Mouse (Mus musculus) kidney, adult 2 months (tissue): ENCODE results near the gene Tbx4. TPM values are rescaled to one million over a fixed set of nuclear protein-coding genes. Genes with fewer than 3 reads are reported as not detected.

Source experiments
- DNase-seq: peaks from one replicate; pipeline ENCODE4 v3.0.0; 2021
- H3K27ac ChIP-seq: fragments of 200-500 bp; 2 replicates; pipeline ENCODE4 v1.5.1; 2012; ENCODE audit warnings: low read depth, low read length, control low read depth, inconsistent platforms; ENCODE audit not compliant: insufficient read depth
- H3K27me3 ChIP-seq: fragments of 200-500 bp; replicated peaks from 2 replicates; pipeline ENCODE4 v1.6.1; 2012; ENCODE audit warnings: mild to moderate bottlenecking, moderate library complexity, low read length, inconsistent platforms; ENCODE audit not compliant: control insufficient read depth, insufficient read depth
- H3K36me3 ChIP-seq: fragments of 200-500 bp; 2 replicates; pipeline ENCODE4 v1.6.1; 2012; ENCODE audit warnings: mild to moderate bottlenecking, moderate library complexity, low read length, inconsistent platforms; ENCODE audit not compliant: control insufficient read depth, insufficient read depth
- H3K4me1 ChIP-seq: fragments of 200-500 bp; 2 replicates; pipeline ENCODE4 v1.6.1; 2011; ENCODE audit warnings: low read length; ENCODE audit not compliant: control insufficient read depth, insufficient read depth
- H3K4me3 ChIP-seq: fragments of 200-500 bp; 2 replicates; pipeline ENCODE4 v1.5.1; 2011; ENCODE audit warnings: mild to moderate bottlenecking, low read depth, low read length, control low read depth; ENCODE audit not compliant: insufficient read depth
- CTCF ChIP-seq: fragments of 200-500 bp; conservative IDR thresholded peaks from 2 replicates; pipeline ENCODE4 v1.5.1; 2011; ENCODE audit warnings: low read depth, mild to moderate bottlenecking, control low read depth, low read length, moderate library complexity, mixed read lengths; ENCODE audit not compliant: insufficient read depth, insufficient read length
- POLR2A ChIP-seq: fragments of 200-500 bp; IDR thresholded peaks from one replicate; pipeline ENCODE4 v1.6.1; 2011; ENCODE audit warnings: low read depth, low read length, control low read depth
- WGBS: fragments of 180-500 bp; shearing (Covaris S2); methylation state at CpG from one replicate; pipeline ENCODE4 v1.1.7; 2018; 5-methylcytosine and 5-hydroxymethylcytosine counted together
- polyA plus RNA-seq: library from polyadenylated mRNA; depleted of rRNA; stranded (reverse); fragments of >200 nt; gene quantifications from 2 replicates; pipeline ENCODE4 v1.2.3, GENCODE M21; 2012

Tbx4 gene
- polyA plus RNA-seq, 1 experiment: 0.08 TPM

DNA sequence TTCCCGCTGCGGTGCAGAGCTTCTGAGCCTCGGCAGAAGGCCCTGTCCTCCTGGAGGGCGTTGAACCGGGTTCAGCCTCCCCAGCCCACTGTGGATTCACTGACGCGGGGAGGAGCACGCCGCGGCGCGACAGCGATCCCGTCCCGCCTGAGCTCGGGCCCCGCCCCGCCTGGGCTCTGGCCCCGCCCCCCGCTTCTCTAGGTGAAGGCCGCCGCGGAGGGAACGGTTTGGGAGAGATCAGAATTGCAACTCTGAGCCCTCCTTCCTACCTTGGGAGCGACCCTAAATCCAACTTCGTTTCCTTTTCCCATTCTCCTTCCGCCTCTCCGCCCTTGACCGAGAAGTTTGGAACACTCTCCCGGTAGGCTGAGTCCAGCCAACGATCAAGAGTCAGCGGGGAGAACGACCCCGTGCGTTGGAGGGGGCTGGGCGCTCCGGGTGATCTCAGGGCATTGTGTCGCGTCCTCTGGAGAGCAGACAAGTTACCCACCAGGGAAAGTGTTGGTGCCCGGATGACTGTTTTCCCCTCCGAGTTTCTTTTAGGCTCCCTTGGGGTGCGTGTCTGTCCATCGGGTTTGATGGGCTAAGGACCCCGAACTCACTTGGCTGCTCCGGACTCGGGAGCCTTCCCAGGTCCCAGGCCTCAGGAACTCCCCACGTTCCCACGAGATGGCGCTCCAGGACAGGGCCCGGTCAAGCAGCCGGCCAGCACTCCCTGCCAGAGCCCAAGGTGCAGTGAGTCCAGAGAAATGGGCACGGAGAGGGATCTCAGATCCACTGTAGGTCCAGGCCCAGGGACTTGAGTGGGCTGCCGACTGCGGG lies 41.9 kb upstream of the Tbx4 start:
- Histone ChIP-seq H3K36me3 (peaks cover 1% of the 10 kb centered on the region; the same call in 1 of the 2 replicates), H3K27ac (peak overlapping the region; percentile 76), H3K4me1 (peaks cover 33% of the 10 kb centered on the region; the same call in 1 of the 2 replicates), H3K27me3 (no peaks in the 10 kb centered on the region), H3K4me3 (peak overlapping the region; percentile 77)
- WGBS: 1% methylated on average over 54 of the region's 54 CpGs
- peak; percentile 92 for DNase-seq
- TF ChIP-seq CTCF (peak; percentile 86), POLR2A (no peak)

GRCm38 (mm10) chr11:85844971-85845370 lies 41.3 kb upstream of the Tbx4 start:
- Histone ChIP-seq H3K4me1 (peaks cover 33% of the 10 kb centered on the region; the same call in 1 of the 2 replicates), H3K36me3 (peaks cover 1% of the 10 kb centered on the region; the same call in 1 of the 2 replicates), H3K27ac (peak overlapping the region; percentile 76), H3K27me3 (no peaks in the 10 kb centered on the region), H3K4me3 (no peak overlapping the region)
- TF ChIP-seq CTCF (no peak), POLR2A (no peak)
- WGBS: 26% methylated on average over 5 of the region's 5 CpGs
- DNase-seq: peak; percentile 84

GRCm38 (mm10) chr11:85845921-85846320 lies 40.3 kb upstream of the Tbx4 start:
- DNase-seq: peak; percentile 83
- H3K27ac ChIP-seq: peak overlapping the region; percentile 76
- H3K27me3 ChIP-seq: no peaks in the 10 kb centered on the region
- no peaks in the 10 kb centered on the region for H3K36me3 ChIP-seq
- H3K4me1 ChIP-seq: peaks cover 33% of the 10 kb centered on the region; the same call in 1 of the 2 replicates
- no peak overlapping the region for H3K4me3 ChIP-seq
- WGBS: 38% methylated on average over 5 of the region's 5 CpGs
- TF ChIP-seq POLR2A: no peak
- no peak for TF ChIP-seq CTCF

- Histone ChIP-seq H3K4me1 (peaks cover 33% of the 10 kb centered on the region; the same call in 1 of the 2 replicates), H3K36me3 (no peaks in the 10 kb centered on the region), H3K27me3 (no peaks in the 10 kb centered on the region), H3K27ac (peak overlapping the region; percentile 42), H3K4me3 (no peak overlapping the region)
- peak; percentile 81 for DNase-seq
- WGBS: 36% methylated on average over 4 of the region's 4 CpGs
- no peak for TF ChIP-seq POLR2A
- no peak for TF ChIP-seq CTCF
These were observed 39.7 kb upstream of the Tbx4 start for GRCm38 (mm10) chr11:85846509-85846908.

GRCm38 (mm10) chr11:85849037-85849436 lies 37.2 kb upstream of the Tbx4 start:
- Histone ChIP-seq H3K27me3 (no peaks in the 10 kb centered on the region), H3K27ac (peak overlapping the region; percentile 11; the same call in 1 of the 2 replicates), H3K4me1 (peaks cover 26% of the 10 kb centered on the region; the same call in 1 of the 2 replicates), H3K36me3 (no peaks in the 10 kb centered on the region), H3K4me3 (no peak overlapping the region)
- DNase-seq: peak; percentile 89
- TF ChIP-seq POLR2A: no peak
- TF ChIP-seq CTCF: peak; percentile 97
- WGBS: 4% methylated on average over 21 of the region's 21 CpGs

GRCm38 (mm10) chr11:85850233-85850632 lies 36.0 kb upstream of the Tbx4 start, which contains the start of gene Gm11444:
Gene Gm11444 (minus strand): TSS chr11:85850333.
- Histone ChIP-seq H3K27me3 (no peaks in the 10 kb centered on the region), H3K4me3 (no peak within 1 kb of the TSS), H3K4me1 (peaks cover 22% of the 10 kb centered on the region; the same call in 1 of the 2 replicates), H3K36me3 (no peaks in the 10 kb centered on the region), H3K27ac (no peak within 1 kb of the TSS)
- TF ChIP-seq CTCF (no peak), POLR2A (no peak)
- WGBS: 97% methylated on average over 6 of the region's 6 CpGs
- no peak for DNase-seq

- Histone ChIP-seq H3K36me3 (no peaks in the 10 kb centered on the region), H3K27ac (no peak overlapping the region), H3K27me3 (no peaks in the 10 kb centered on the region), H3K4me3 (no peak overlapping the region), H3K4me1 (peaks cover 17% of the 10 kb centered on the region; the same call in 1 of the 2 replicates)
- TF ChIP-seq CTCF: peak; percentile 28
- TF ChIP-seq POLR2A: no peak
- no peak for DNase-seq
- WGBS: 49% methylated on average over 6 of the region's 6 CpGs
These were observed 35.5 kb upstream of the Tbx4 start for GRCm38 (mm10) chr11:85850758-85851157.
